27 mouse cellular contexts compared by ENCODE assay signal in the genomic region with DNA sequence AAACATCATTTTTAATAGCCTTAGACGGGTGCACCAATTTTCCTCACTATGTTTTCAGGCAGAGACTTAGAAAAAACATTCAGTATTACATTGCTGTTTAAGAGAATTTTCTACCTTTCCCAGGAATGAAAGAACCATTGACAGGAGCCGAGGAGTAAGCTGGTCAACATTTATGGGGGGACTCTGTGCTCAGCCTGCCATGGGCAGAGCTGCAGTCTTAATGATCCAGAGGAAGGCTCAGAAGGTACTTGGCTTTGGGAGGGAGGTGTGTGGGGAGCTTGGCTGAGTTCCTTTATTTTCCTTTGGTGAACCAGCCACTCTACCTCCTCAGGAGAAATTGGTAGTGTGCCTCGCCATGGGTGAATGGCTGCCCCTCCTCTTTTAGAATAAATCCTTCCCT.
"Had no signal": no experiment of that assay in that cellular context is flagged by ENCODE, and none has a peak within 500 bp of the region (broad histone marks: within the 10 kb centered on the region; RNA-seq: fewer than 3 reads in every experiment).

No protein-coding gene starts in this region.

- H3K4me2 ChIP-seq: heart, embryonic 13.5 days; heart, embryonic 15.5 days; hindbrain, embryonic 13.5 days; hindbrain, embryonic 15.5 days; kidney, embryonic 15.5 days; liver, embryonic 11.5 days; liver, embryonic 13.5 days; liver, embryonic 15.5 days had no signal

- H3K4me1 ChIP-seq: heart, embryonic 10.5 days; heart, embryonic 13.5 days; heart, embryonic 15.5 days; hindbrain, embryonic 15.5 days; kidney, embryonic 15.5 days; liver, embryonic 13.5 days; liver, embryonic 15.5 days had no signal

- H3K27me3 ChIP-seq: heart, embryonic 13.5 days; heart, embryonic 15.5 days; hindbrain, embryonic 13.5 days; hindbrain, embryonic 15.5 days; kidney, embryonic 15.5 days; liver, embryonic 13.5 days; liver, embryonic 15.5 days had no signal

- H3K9ac ChIP-seq: heart, embryonic 13.5 days; heart, embryonic 15.5 days; hindbrain, embryonic 13.5 days; hindbrain, embryonic 15.5 days; kidney, embryonic 15.5 days; liver, embryonic 13.5 days; liver, embryonic 15.5 days; liver, postnatal 0 days had no signal

- H3K36me3 ChIP-seq: heart, embryonic 10.5 days; heart, embryonic 13.5 days; heart, embryonic 15.5 days; hindbrain, embryonic 13.5 days; hindbrain, embryonic 15.5 days; kidney, embryonic 15.5 days; liver, embryonic 13.5 days; liver, embryonic 15.5 days had no signal

- H3K27ac ChIP-seq: heart, embryonic 10.5 days; heart, embryonic 13.5 days; heart, embryonic 15.5 days; hindbrain, embryonic 13.5 days; hindbrain, embryonic 15.5 days; hindbrain, postnatal 0 days; kidney, embryonic 15.5 days; kidney, postnatal 0 days; left cerebral cortex, adult 2 months; liver, embryonic 13.5 days; liver, embryonic 15.5 days had no signal

- H3K9me3 ChIP-seq: heart, embryonic 10.5 days; heart, embryonic 13.5 days; heart, embryonic 15.5 days; hindbrain, embryonic 13.5 days; hindbrain, embryonic 15.5 days; kidney, embryonic 15.5 days; liver, embryonic 13.5 days; liver, embryonic 15.5 days had no signal

- H3K4me3 ChIP-seq: heart, embryonic 10.5 days; heart, embryonic 13.5 days; heart, embryonic 15.5 days; hindbrain, embryonic 13.5 days; hindbrain, embryonic 15.5 days; kidney, embryonic 15.5 days; left cerebral cortex, adult 2 months; liver, embryonic 13.5 days; liver, embryonic 15.5 days had no signal

- ATAC-seq: hindbrain, postnatal 0 days; intestine, embryonic 16.5 days; liver, postnatal 0 days had no signal

- DNase-seq: gastrocnemius, postnatal 14 days; gastrocnemius, postnatal 36 days; heart, adult 18-20 months; heart, postnatal 14 days; heart, postnatal 36 days; kidney, adult 11 months; kidney, adult 2 months; kidney, adult 9 months; kidney, postnatal 14 days; kidney, postnatal 36 days; layer of hippocampus, adult 9-11 months; layer of hippocampus, postnatal 36 days; liver; liver, embryonic 13.5 days; liver, postnatal 0 days had no signal
